In the genomic region with DNA sequence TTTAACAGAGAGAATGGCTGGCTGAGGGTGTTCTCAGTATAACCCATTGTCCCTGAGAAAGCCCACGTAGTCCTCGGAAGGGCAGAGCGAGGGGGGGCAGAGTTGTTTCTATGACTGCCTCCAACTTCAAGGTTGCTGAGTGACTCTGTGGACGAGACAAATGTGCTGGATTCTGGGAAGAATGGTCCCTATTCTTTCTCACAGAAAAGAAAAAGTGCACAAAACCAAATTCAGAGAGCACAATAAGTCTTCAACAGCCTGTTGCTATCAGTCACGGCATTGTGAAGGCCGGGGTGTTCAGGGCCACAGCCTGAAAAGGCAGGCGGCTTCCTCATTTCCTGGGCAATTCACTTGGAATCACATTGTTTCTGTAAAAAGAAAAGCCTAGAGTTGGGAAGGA, we compare ENCODE assay signal across 14 mouse cellular contexts.
DNase-seq lines count a peak whose midpoint lies in the region.
"Had no signal": no experiment of that assay in that cellular context is flagged by ENCODE, and none has a peak within 500 bp of the region (broad histone marks: within the 10 kb centered on the region; RNA-seq: fewer than 3 reads in every experiment).

No protein-coding gene starts in this region.

- peak; percentile 72 for DNase-seq in heart, adult 11 months
- no peak for DNase-seq in heart, adult 18-20 months
- peak; percentile 3 for DNase-seq in adrenal gland, postnatal 10 days
- peak; percentile 7 for DNase-seq in adrenal gland, postnatal 14 days
- DNase-seq in embryo, embryonic 11 days = peak; percentile 28
- no peak for DNase-seq in kidney, postnatal 4 days
- no peak for DNase-seq in frontal cortex, postnatal 25 days (ENCODE audit: low spot score in 2 of 2)
- DNase-seq: cerebellum, adult 11-12 months; cerebellum, adult 9-10 months; cerebellum, postnatal 25 days; gastrocnemius, postnatal 14 days; heart, postnatal 36 days; kidney, adult 11 months; kidney, adult 9 months had no signal

Comparison
In these comparisons a context has a peak if more than half of its experiments do, and no peak if none do; other contexts are left out.
1. DNase-seq: peak in heart, adult 11 months (single experiment), adrenal gland, postnatal 10 days (single experiment), adrenal gland, postnatal 14 days (single experiment) and embryo, embryonic 11 days (single experiment); none in heart, adult 18-20 months (0 of 2), kidney, postnatal 4 days (0 of 2) and frontal cortex, postnatal 25 days (0 of 2).